Mouse (Mus musculus) CD4-positive naive resting alpha-beta T cell, adult 76 days (primary cell): ENCODE results near the gene Ftsj3. TPM values are rescaled to one million over a fixed set of nuclear protein-coding genes. Genes with fewer than 3 reads are reported as not detected.

ENCODE experiments used
- total RNA-seq: library from RNA; stranded (reverse); gene quantifications from one replicate; pipeline ENCODE4 v1.2.4, GENCODE M21; 2023

Ftsj3 gene
- 73.6 TPM for total RNA-seq

GRCm38 (mm10) chr11:106255685-106256451, at the start of gene Ftsj3, which contains the start of gene Psmc5:
Gene Ftsj3 (minus strand): TSS chr11:106256079.
Gene Psmc5 (plus strand): TSS chr11:106256154.

GRCm38 (mm10) chr11:106301765-106302164, 45.9 kb upstream of the Ftsj3 start, which contains the start of gene Gh:
Gene Gh (minus strand): TSS chr11:106301865.

GRCm38 (mm10) chr11:106276454-106276853, 20.6 kb upstream of the Ftsj3 start, which contains the start of gene Tcam1:
Gene Tcam1 (plus strand): TSS chr11:106276672.

GRCm38 (mm10) chr11:106272644-106273310, 16.9 kb upstream of the Ftsj3 start, which contains the start of gene Smarcd2:
Gene Smarcd2 (minus strand): TSS chr11:106272972.

GRCm38 (mm10) chr11:106216730-106217490, 39.0 kb downstream of the Ftsj3 start, which contains the start of gene Ddx42:
Gene Ddx42 (plus strand): TSS chr11:106216926.

GRCm38 (mm10) chr11:106215927-106216729, 39.8 kb downstream of the Ftsj3 start, which contains the start of gene Ccdc47:
Gene Ccdc47 (minus strand): TSS chr11:106216344.

GRCm38 (mm10) chr11:106202123-106202465, 53.8 kb downstream of the Ftsj3 start, which contains the start of gene Strada:
Gene Strada (minus strand): TSS chr11:106202168.

Other genes with a start within 250 kb of the Ftsj3 start
- gene Kcnh6, start 248.0 kb downstream of the Ftsj3 start, total RNA-seq: 0.38 TPM
- 62.4 TPM for gene Dcaf7, start 219.2 kb downstream of the Ftsj3 start, total RNA-seq
- gene Taco1, start 190.0 kb downstream of the Ftsj3 start, total RNA-seq: 6.7 TPM
- 162 TPM for gene Map3k3, start 171.5 kb downstream of the Ftsj3 start, total RNA-seq
- 10.1 TPM for gene Gm10840, start 95.2 kb downstream of the Ftsj3 start, total RNA-seq
- gene Limd2, start 95.2 kb downstream of the Ftsj3 start, total RNA-seq: 704 TPM
- 27.3 TPM for gene Strada, start 53.9 kb downstream of the Ftsj3 start, total RNA-seq
- gene Ccdc47, start 39.7 kb downstream of the Ftsj3 start, total RNA-seq: 40.0 TPM
- gene Ddx42, start 39.2 kb downstream of the Ftsj3 start, total RNA-seq: 82.3 TPM
- gene Psmc5, start 75 bp upstream of the Ftsj3 start, total RNA-seq: 50.6 TPM
- gene Smarcd2, start 16.9 kb upstream of the Ftsj3 start, total RNA-seq: 96.8 TPM
- not detected for gene Tcam1, start 20.6 kb upstream of the Ftsj3 start, total RNA-seq
- not detected for gene Gh, start 45.8 kb upstream of the Ftsj3 start, total RNA-seq
- 73.1 TPM for gene Cd79b, start 58.7 kb upstream of the Ftsj3 start, total RNA-seq
- gene Scn4a, start 97.2 kb upstream of the Ftsj3 start, total RNA-seq: 1.5 TPM
- gene Prr29, start 109.4 kb upstream of the Ftsj3 start, total RNA-seq: not detected
- 64.7 TPM for gene Icam2, start 132.0 kb upstream of the Ftsj3 start, total RNA-seq
- gene Ern1, start 231.8 kb upstream of the Ftsj3 start, total RNA-seq: 19.5 TPM